ENCODE assay signal across 19 mouse cellular contexts in genomic region chr9:102595662-102596436, GRCm38 (mm10). TPM values are rescaled to one million over a fixed set of nuclear protein-coding genes. Genes with fewer than 3 reads are reported as not detected.
DNase-seq lines count a peak whose midpoint lies in the region; ATAC-seq and TF ChIP-seq lines count a peak whose summit lies in the region.
"Had no signal": no experiment of that assay in that cellular context is flagged by ENCODE, and none has a peak within 500 bp of the region (broad histone marks: within the 10 kb centered on the region; RNA-seq: fewer than 3 reads in every experiment).

No protein-coding gene starts in this region.

- H3K27ac ChIP-seq in heart, embryonic 10.5 days, result no peak overlapping the region
- no peak overlapping the region for H3K27ac ChIP-seq in heart, adult 2 months
- no peak overlapping the region for H3K27ac ChIP-seq in lung, postnatal 0 days (ENCODE audit: low read length)
- H3K27ac ChIP-seq in MEL (ENCODE audit: control insufficient read depth, low read depth, low read length), result no peak overlapping the region
- H3K27ac ChIP-seq in kidney, embryonic 16.5 days (ENCODE audit: low read length), result peak overlapping the region; percentile 48
- no peak overlapping the region for H3K27ac ChIP-seq in midbrain, embryonic 14.5 days (replicated peaks; ENCODE audit: low read depth, low read length)
- H3K27ac ChIP-seq: embryonic facial prominence, embryonic 12.5 days; hindbrain, embryonic 14.5 days; intestine, embryonic 15.5 days; limb, embryonic 13.5 days; liver, embryonic 14.5 days had no signal

- TF ChIP-seq CTCF in heart, adult 2 months (IDR thresholded peaks at IDR 0.05), result no peak
- no peak for TF ChIP-seq CTCF in lung, postnatal 0 days (IDR thresholded peaks at IDR 0.05)
- TF ChIP-seq CTCF in MEL (IDR thresholded peaks at IDR 0.05 in 2 of 3, conservative IDR thresholded peaks at IDR 0.05 in 1 of 3; ENCODE audit: control insufficient read depth in 1 of 3, insufficient read depth in 1 of 3, low read depth in 2 of 3, low read length in 3 of 3, poor library complexity in 1 of 3, severe bottlenecking in 1 of 3), result no peak

- peaks cover 22% of the 10 kb centered on the region for H3K36me3 ChIP-seq in heart, embryonic 10.5 days
- H3K36me3 ChIP-seq in heart, adult 2 months (ENCODE audit: control insufficient read depth, insufficient read depth, low read length), result no peaks in the 10 kb centered on the region; the same call in none of the 2 replicates
- peaks cover 8% of the 10 kb centered on the region; the same call in 1 of the 2 replicates for H3K36me3 ChIP-seq in lung, postnatal 0 days (ENCODE audit: insufficient read depth, low read length)
- H3K36me3 ChIP-seq in MEL (ENCODE audit: control insufficient read depth in 1 of 2, insufficient read depth in 2 of 2, low read length in 2 of 2), result peaks cover 2 to 10% of the 10 kb centered on the region in 2 experiments; a peak in 3 of 4 replicates
- H3K36me3 ChIP-seq in kidney, embryonic 16.5 days (ENCODE audit: insufficient read depth, low read length), result peaks cover 12% of the 10 kb centered on the region; the same call in 1 of the 2 replicates
- peaks cover 47% of the 10 kb centered on the region for H3K36me3 ChIP-seq in midbrain, embryonic 14.5 days (ENCODE audit: control insufficient read depth, insufficient read depth, low read length)

- no peak for TF ChIP-seq EP300 in heart, adult 2 months (IDR thresholded peaks at IDR 0.05; ENCODE audit: insufficient read depth, low read depth, low read length)
- no peak for TF ChIP-seq EP300 in lung, postnatal 0 days (IDR thresholded peaks at IDR 0.05)
- peak; percentile 16 to 50; a peak in 3 of 4 replicates for TF ChIP-seq EP300 in MEL (IDR thresholded peaks at IDR 0.05; ENCODE audit: low read depth in 1 of 2, low read length in 2 of 2)

- no peak for ATAC-seq in lung, postnatal 0 days
- ATAC-seq in kidney, embryonic 16.5 days (ENCODE audit: low FRiP score, low TSS enrichment), result 0 out of 2 replicates have a peak, but pooled peaks have one; percentile 39
- ATAC-seq in midbrain, embryonic 14.5 days (ENCODE audit: low FRiP score, low TSS enrichment), result no peak
- ATAC-seq: intestine, embryonic 15.5 days; midbrain, embryonic 16.5 days had no signal

- no peak overlapping the region for H3K4me2 ChIP-seq in lung, postnatal 0 days (replicated peaks; ENCODE audit: low read depth, low read length)
- H3K4me2 ChIP-seq in kidney, embryonic 16.5 days (replicated peaks; ENCODE audit: low read depth, low read length), result no peak overlapping the region
- no peak overlapping the region for H3K4me2 ChIP-seq in midbrain, embryonic 14.5 days (ENCODE audit: low read length)
- H3K4me2 ChIP-seq: embryonic facial prominence, embryonic 12.5 days; hindbrain, embryonic 14.5 days; intestine, embryonic 15.5 days; limb, embryonic 13.5 days had no signal

- H3K27me3 ChIP-seq in heart, embryonic 10.5 days (ENCODE audit: insufficient read depth, poor library complexity, severe bottlenecking), result no peaks in the 10 kb centered on the region
- H3K27me3 ChIP-seq in heart, adult 2 months (ENCODE audit: control insufficient read depth, insufficient read depth, low read length), result no peaks in the 10 kb centered on the region
- no peaks in the 10 kb centered on the region for H3K27me3 ChIP-seq in lung, postnatal 0 days (replicated peaks; ENCODE audit: insufficient read depth, low read length)
- H3K27me3 ChIP-seq in MEL (ENCODE audit: control insufficient read depth in 1 of 2, insufficient read depth in 2 of 2, low read length in 2 of 2), result no peaks in the 10 kb centered on the region
- H3K27me3 ChIP-seq in kidney, embryonic 16.5 days (ENCODE audit: insufficient read depth, low read length), result no peaks in the 10 kb centered on the region
- no peaks in the 10 kb centered on the region for H3K27me3 ChIP-seq in midbrain, embryonic 14.5 days (ENCODE audit: control insufficient read depth, insufficient read depth, low read length)
- H3K27me3 ChIP-seq: embryonic facial prominence, embryonic 12.5 days; intestine, embryonic 15.5 days; limb, embryonic 13.5 days; megakaryocyte, embryonic 14.5 days had no signal

- no peaks in the 10 kb centered on the region for H3K79me2 ChIP-seq in heart, adult 2 months (replicated peaks; ENCODE audit: control insufficient read depth, insufficient read depth, low read length)
- H3K79me2 ChIP-seq in MEL (ENCODE audit: control insufficient read depth, insufficient read depth, low read length, poor library complexity), result no peaks in the 10 kb centered on the region

- intact Hi-C loops in heart, adult 2 months (cut with DNase I), result no loop called here
- intact Hi-C loops in left cerebral cortex, postnatal 10 days (cut with DNase I), result no loop called here

- H3K4me1 ChIP-seq in heart, embryonic 10.5 days, result 0 out of 2 replicates have a peak, but pooled peaks cover 2% of the 10 kb centered on the region
- no peaks in the 10 kb centered on the region for H3K4me1 ChIP-seq in heart, adult 2 months (ENCODE audit: control insufficient read depth, insufficient read depth, low read length)
- no peaks in the 10 kb centered on the region for H3K4me1 ChIP-seq in lung, postnatal 0 days (ENCODE audit: insufficient read depth, low read depth, low read length)
- peaks cover 0 to 12% of the 10 kb centered on the region in 2 experiments; a peak in 1 of 4 replicates for H3K4me1 ChIP-seq in MEL (ENCODE audit: control insufficient read depth in 1 of 2, insufficient read depth in 2 of 2, low read length in 2 of 2)
- H3K4me1 ChIP-seq in kidney, embryonic 16.5 days (ENCODE audit: insufficient read depth, low read length), result peaks cover 12% of the 10 kb centered on the region; the same call in 1 of the 2 replicates
- H3K4me1 ChIP-seq in midbrain, embryonic 14.5 days (ENCODE audit: control insufficient read depth, insufficient read depth, low read length), result no peaks in the 10 kb centered on the region
- H3K4me1 ChIP-seq: megakaryocyte, embryonic 14.5 days had no signal

- no peak overlapping the region for H3K9ac ChIP-seq in heart, adult 2 months (ENCODE audit: low read depth, low read length)
- H3K9ac ChIP-seq in lung, postnatal 0 days (replicated peaks; ENCODE audit: low read depth), result no peak overlapping the region
- H3K9ac ChIP-seq in MEL (ENCODE audit: control insufficient read depth, low read depth, low read length, poor library complexity, severe bottlenecking), result no peak overlapping the region
- H3K9ac ChIP-seq in kidney, embryonic 16.5 days (replicated peaks; ENCODE audit: low read length), result no peak overlapping the region
- H3K9ac ChIP-seq in midbrain, embryonic 14.5 days (replicated peaks; ENCODE audit: low read length), result no peak overlapping the region
- H3K9ac ChIP-seq: embryonic facial prominence, embryonic 12.5 days; forebrain, postnatal 0 days; hindbrain, embryonic 14.5 days; intestine, embryonic 15.5 days; limb, embryonic 13.5 days; liver, embryonic 14.5 days had no signal

- no peaks in the 10 kb centered on the region for H3K9me3 ChIP-seq in heart, embryonic 10.5 days
- H3K9me3 ChIP-seq in lung, postnatal 0 days (ENCODE audit: low read length), result no peaks in the 10 kb centered on the region
- H3K9me3 ChIP-seq in MEL (replicated peaks; ENCODE audit: insufficient read depth, low read length), result no peaks in the 10 kb centered on the region
- no peaks in the 10 kb centered on the region for H3K9me3 ChIP-seq in kidney, embryonic 16.5 days (ENCODE audit: low read length)
- no peaks in the 10 kb centered on the region for H3K9me3 ChIP-seq in midbrain, embryonic 14.5 days (ENCODE audit: control insufficient read depth, low read length)
- H3K9me3 ChIP-seq: embryonic facial prominence, embryonic 12.5 days; intestine, embryonic 15.5 days; limb, embryonic 13.5 days; megakaryocyte, embryonic 14.5 days had no signal

- peak; percentile 58 for DNase-seq in heart, embryonic 10.5 days (ENCODE audit: low spot score)
- no peak for DNase-seq in heart, adult 2 months
- DNase-seq in lung, postnatal 0 days (ENCODE audit: low spot score), result peak; percentile 47
- no peak for DNase-seq in lung, postnatal 36 days
- DNase-seq in MEL (ENCODE audit: low read depth, low spot score), result peak; percentile 47
- no peak for DNase-seq in midbrain, embryonic 14.5 days
- no peak for DNase-seq in left cerebral cortex, postnatal 10 days (ENCODE audit: extremely low spot score in 1 of 2, low spot score in 2 of 2)
- DNase-seq: cerebellum, adult 11 months; lung, postnatal 10 days; spleen, adult 18-20 months had no signal

- TF ChIP-seq POLR2A in heart, adult 2 months (IDR thresholded peaks at IDR 0.05; ENCODE audit: insufficient read depth, low read depth, low read length), result no peak
- TF ChIP-seq POLR2A in MEL (IDR thresholded peaks at IDR 0.05; ENCODE audit: control insufficient read depth in 1 of 2, insufficient read depth in 1 of 2, low read depth in 1 of 2, low read length in 2 of 2, poor library complexity in 1 of 2), result no peak

- WGBS in heart, embryonic 10.5 days, result 83% methylated on average over 8 of the region's 8 CpGs
- 79% methylated on average over 8 of the region's 8 CpGs for WGBS in heart, adult 2 months
- WGBS in lung, postnatal 0 days, result 65% methylated on average over 8 of the region's 8 CpGs
- 75% methylated on average over 8 of the region's 8 CpGs for WGBS in kidney, embryonic 16.5 days
- 64% methylated on average over 8 of the region's 8 CpGs for WGBS in midbrain, embryonic 14.5 days

- no peak for TF ChIP-seq RAD21 in MEL (IDR thresholded peaks at IDR 0.05; ENCODE audit: low read depth, low read length)

- no peak overlapping the region for H3K4me3 ChIP-seq in heart, embryonic 10.5 days
- no peak overlapping the region for H3K4me3 ChIP-seq in heart, adult 2 months
- no peak overlapping the region for H3K4me3 ChIP-seq in lung, postnatal 0 days (ENCODE audit: low read depth, low read length)
- no peak overlapping the region for H3K4me3 ChIP-seq in MEL (ENCODE audit: control insufficient read depth in 1 of 2, insufficient read depth in 1 of 2, low read depth in 2 of 2, low read length in 2 of 2)
- H3K4me3 ChIP-seq in kidney, embryonic 16.5 days (ENCODE audit: low read length), result no peak overlapping the region
- H3K4me3 ChIP-seq in midbrain, embryonic 14.5 days (replicated peaks; ENCODE audit: low read depth, low read length), result no peak overlapping the region
- H3K4me3 ChIP-seq: embryonic facial prominence, embryonic 12.5 days; intestine, embryonic 15.5 days; limb, embryonic 13.5 days; megakaryocyte, embryonic 14.5 days had no signal

RNA-seq across cellular contexts. Expression of gene Anapc13, which starts 30.2 kb away (rescaled TPM):
- 183 and 186 TPM in 2 replicates for polyA plus RNA-seq in heart, embryonic 10.5 days (2016; fragmentation: Nextera tagmentation; extraction: Ambion mirVana)
- total RNA-seq in heart, adult 2 months (2021), result 100 to 1,000 TPM; 344 to 384 TPM
- polyA plus RNA-seq in heart, adult 2 months (2012; rRNA removed), result 128 and 135 TPM in 2 replicates
- polyA plus RNA-seq in lung, postnatal 0 days (2015; fragmentation: Nextera tagmentation; extraction: Ambion mirVana), result 140 and 151 TPM in 2 replicates
- 89.9 and 94.9 TPM in 2 replicates for total RNA-seq in MEL (2012; rRNA removed)
- polyA plus RNA-seq in MEL (2012; ENCODE audit: insufficient read depth in 1 of 2, insufficient read length in 2 of 2, low read depth in 1 of 2, low replicate concordance in 2 of 2, missing spikeins in 1 of 2), result 100 to 1,000 TPM in 1 of 2 experiments, not detected in 1; 113 TPM
- polyA plus RNA-seq in kidney, embryonic 16.5 days (2015; fragmentation: Nextera tagmentation; extraction: Ambion mirVana), result 171 and 179 TPM in 2 replicates
- 151 and 180 TPM in 2 replicates for polyA plus RNA-seq in midbrain, embryonic 14.5 days (2014; fragmentation: Nextera tagmentation; extraction: Ambion mirVana)
- total RNA-seq in left cerebral cortex, postnatal 10 days (2021), result 10 to 100 TPM; 95.2 to 96.2 TPM

RNA-seq across cellular contexts. Expression of gene Cep63, which starts 30.5 kb away (rescaled TPM):
- 51.9 and 53.4 TPM in 2 replicates for polyA plus RNA-seq in heart, embryonic 10.5 days (2016; fragmentation: Nextera tagmentation; extraction: Ambion mirVana)
- 10 to 100 TPM; 49.4 to 57.5 TPM for total RNA-seq in heart, adult 2 months (2021)
- polyA plus RNA-seq in heart, adult 2 months (2012; rRNA removed), result 7.3 and 9.9 TPM in 2 replicates
- polyA plus RNA-seq in lung, postnatal 0 days (2015; fragmentation: Nextera tagmentation; extraction: Ambion mirVana), result 33.8 and 35.3 TPM in 2 replicates
- 8.8 and 9.6 TPM in 2 replicates for total RNA-seq in MEL (2012; rRNA removed)
- polyA plus RNA-seq in MEL (2012; ENCODE audit: insufficient read depth in 1 of 2, insufficient read length in 2 of 2, low read depth in 1 of 2, low replicate concordance in 2 of 2, missing spikeins in 1 of 2), result 10 to 100 TPM in 1 of 2 experiments, not detected in 1; 14.6 TPM
- 56.5 and 60.6 TPM in 2 replicates for polyA plus RNA-seq in kidney, embryonic 16.5 days (2015; fragmentation: Nextera tagmentation; extraction: Ambion mirVana)
- polyA plus RNA-seq in midbrain, embryonic 14.5 days (2014; fragmentation: Nextera tagmentation; extraction: Ambion mirVana), result 32.7 and 44.4 TPM in 2 replicates
- 10 to 100 TPM; 26.8 to 28.7 TPM for total RNA-seq in left cerebral cortex, postnatal 10 days (2021)

Comparison
In these comparisons a context has a peak if more than half of its experiments do, and no peak if none do; other contexts are left out.
1. DNase-seq: peak in heart, embryonic 10.5 days (single experiment), lung, postnatal 0 days (single experiment) and MEL (single experiment); none in heart, adult 2 months (0 of 2), lung, postnatal 36 days (single experiment), midbrain, embryonic 14.5 days (single experiment) and left cerebral cortex, postnatal 10 days (0 of 2).